Mouse (Mus musculus) heart, adult 2 months (tissue): Measurements from ENCODE around the gene Ccdc92b.

Experiments used
- CTCF ChIP-seq: fragments of 200-600 bp; IDR thresholded peaks from 2 replicates; pipeline ENCODE4 v1.8.1; 2022; ENCODE audit warnings: antibody characterized with exemption, mild to moderate bottlenecking, moderate library complexity
- POLR2A ChIP-seq: fragments of 200-500 bp; IDR thresholded peaks from 2 replicates; pipeline ENCODE4 v1.6.1; 2011; ENCODE audit warnings: mild to moderate bottlenecking, low read depth, low read length, control low read depth; ENCODE audit not compliant: insufficient read depth

DNA sequence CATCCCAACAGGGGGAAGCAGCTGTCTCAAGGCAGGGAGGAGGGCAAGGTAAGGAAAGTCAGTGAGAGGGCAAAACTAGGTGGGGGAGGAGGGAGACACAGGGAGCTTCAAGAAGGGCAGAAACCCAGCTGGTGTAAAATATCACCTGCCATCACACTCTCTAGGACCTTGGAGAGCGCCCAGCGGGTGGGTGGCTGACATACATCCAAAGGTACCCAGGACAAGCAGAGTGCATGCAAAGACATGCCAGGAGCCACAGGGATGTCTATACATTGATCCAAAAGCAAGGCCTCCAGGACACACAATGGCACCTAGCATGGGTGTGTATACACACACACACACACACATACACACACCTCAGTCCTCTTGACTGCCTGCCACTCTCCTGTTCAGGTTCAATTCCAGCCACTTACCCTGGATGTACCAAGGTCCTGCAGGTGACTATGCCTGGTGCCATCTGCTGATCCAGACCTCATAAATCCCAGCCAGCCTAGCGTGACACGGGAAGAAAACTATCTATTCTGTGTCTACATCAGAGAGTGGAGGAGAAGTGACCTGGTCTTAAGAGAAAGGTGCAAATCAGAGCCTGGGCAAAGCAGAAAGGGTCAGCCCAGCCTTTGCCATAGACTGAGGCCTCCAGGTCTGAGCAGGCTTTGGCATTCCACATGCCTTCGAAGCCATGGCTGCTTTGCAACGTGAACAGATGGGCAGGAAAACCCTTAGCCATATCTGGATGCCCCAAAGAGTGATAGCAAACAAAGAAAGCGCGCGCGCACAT, 34.3 kb upstream of the Ccdc92b start:
- TF ChIP-seq POLR2A (no peak), CTCF (no peak)
